Mouse (Mus musculus) ES-E14 (cell line): Measurements from ENCODE around the gene Tmem229b.

Experiments
- HCFC1 ChIP-seq: IDR thresholded peaks from 2 replicates; pipeline ENCODE4 v1.6.1; 2012; ENCODE audit warnings: low read length, inconsistent platforms, borderline replicate concordance; ENCODE audit not compliant: insufficient read depth
- MAFK ChIP-seq: IDR thresholded peaks from 2 replicates; pipeline ENCODE4 v1.6.1; 2014; ENCODE audit warnings: mild to moderate bottlenecking, low read depth, low read length, inconsistent platforms; ENCODE audit not compliant: insufficient read depth
- ZC3H11A ChIP-seq: IDR thresholded peaks from 2 replicates; pipeline ENCODE4 v1.6.1; 2012; ENCODE audit warnings: low read depth, mild to moderate bottlenecking, inconsistent platforms, low read length, borderline replicate concordance

DNA sequence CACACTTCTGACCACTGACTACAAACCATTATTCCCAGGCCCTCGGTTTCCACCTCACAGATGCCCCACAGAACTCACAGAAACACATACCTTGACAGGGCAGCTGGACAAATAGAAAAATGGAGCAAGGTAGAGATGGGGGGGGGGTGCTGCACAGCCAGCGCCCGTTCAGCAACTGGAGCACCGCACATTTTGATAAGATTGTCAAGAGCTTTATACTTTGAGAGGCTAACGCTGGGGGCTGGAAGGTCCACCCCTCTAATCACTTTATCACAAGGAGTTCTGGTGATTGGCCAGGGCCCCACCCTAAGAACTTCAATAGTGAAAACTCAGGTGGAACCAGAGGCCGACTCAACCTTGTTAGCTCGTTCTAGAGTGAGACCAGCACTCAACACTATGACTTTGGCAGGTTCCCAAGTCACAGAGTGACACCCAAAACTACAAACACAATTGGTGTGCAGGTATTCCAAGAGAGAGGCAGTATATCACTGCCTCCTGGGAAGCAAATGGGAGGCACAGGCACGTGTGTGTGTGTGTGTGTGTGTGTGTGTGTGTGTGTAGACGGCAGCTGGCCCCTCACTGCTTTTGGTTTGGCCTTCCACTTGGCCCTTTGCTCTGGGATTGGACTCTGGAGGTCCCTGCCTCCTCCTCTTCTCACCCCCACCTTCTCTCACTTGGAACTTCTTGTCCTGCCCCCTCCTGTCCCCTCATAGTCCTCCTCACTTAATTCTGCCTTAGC is 24.0 kb downstream of the Tmem229b start:
- no peak for TF ChIP-seq ZC3H11A
- no peak for TF ChIP-seq HCFC1
- no peak for TF ChIP-seq MAFK
